Mouse (Mus musculus): ENCODE results near the gene Hoxa11.

GRCm38 (mm10) chr6:52225612-52226568 is 19.7 kb downstream of the Hoxa11 start:
- no peak for TF ChIP-seq CTCF (IDR thresholded peaks at IDR 0.05; ENCODE audit: low read depth)
- TF ChIP-seq EP300 (optimal IDR thresholded peaks at IDR 0.05) = no peak
